Mouse (Mus musculus): ENCODE data around the gene Slc8a2. TPM values are rescaled to one million over a fixed set of nuclear protein-coding genes. Genes with fewer than 3 reads are reported as not detected.

The Slc8a2 gene
- polyA plus RNA-seq, 1 experiment = 0.02 TPM

- Histone ChIP-seq H3K36me3 (ENCODE audit: control insufficient read depth, insufficient read depth) (no peaks in the 10 kb centered on the region), H3K79me2 (ENCODE audit: control insufficient read depth, insufficient read depth) (no peaks in the 10 kb centered on the region), H3K27me3 (ENCODE audit: control insufficient read depth, insufficient read depth, insufficient read length) (peaks cover 14% of the 10 kb centered on the region), H3ac (ENCODE audit: control insufficient read depth, insufficient read length) (no peak overlapping the region), H3K4me3 (no peak overlapping the region), H3K4me2 (ENCODE audit: low read depth) (no peak overlapping the region)
- TF ChIP-seq TCF3 (IDR thresholded peaks at IDR 0.05; ENCODE audit: insufficient read length, low read depth) (no peak), MAX (IDR thresholded peaks at IDR 0.05; ENCODE audit: low read depth) (no peak), SRF (IDR thresholded peaks at IDR 0.05; ENCODE audit: control insufficient read depth, insufficient read length, low read depth) (no peak), TCF12 (IDR thresholded peaks at IDR 0.05; ENCODE audit: insufficient read depth, poor library complexity, severe bottlenecking) (no peak), POLR2A (IDR thresholded peaks at IDR 0.05; ENCODE audit: insufficient read length, low read depth) (no peak), MYOG (IDR thresholded peaks at IDR 0.05; ENCODE audit: control insufficient read depth in 1 of 3, insufficient read depth in 1 of 3, insufficient read length in 2 of 3, low read depth in 2 of 3) (no peak), E2F4 (IDR thresholded peaks at IDR 0.05; ENCODE audit: insufficient read depth) (no peak), USF1 (IDR thresholded peaks at IDR 0.05; ENCODE audit: low read depth) (no peak), REST (IDR thresholded peaks at IDR 0.05; ENCODE audit: insufficient read depth, insufficient read length) (no peak), CEBPB (IDR thresholded peaks at IDR 0.05; ENCODE audit: insufficient read depth, poor library complexity, severe bottlenecking) (no peak)
These were observed 43.0 kb downstream of the Slc8a2 start for GRCm38 (mm10) chr7:16172586-16173140.

DNA sequence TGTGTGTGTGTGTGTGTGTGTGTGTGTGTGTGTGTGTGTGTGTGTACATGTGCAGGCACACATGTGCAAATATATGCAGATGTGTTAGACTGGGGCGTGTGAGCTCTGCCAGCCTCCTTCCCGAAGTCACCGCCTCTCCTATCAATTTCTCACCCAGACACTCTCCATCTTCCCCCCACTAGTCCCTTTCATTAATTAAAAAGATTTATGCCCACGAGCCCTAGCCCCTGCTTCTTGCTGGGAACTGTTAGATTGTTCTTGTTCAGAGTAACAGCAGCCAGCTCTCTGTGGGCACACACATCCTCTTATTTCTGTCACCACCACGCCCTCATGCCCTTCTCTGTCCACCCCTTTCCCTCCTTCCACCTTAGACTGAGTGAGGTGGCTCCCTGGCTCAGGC is 43.5 kb downstream of the Slc8a2 start:
- Histone ChIP-seq H3K36me3 (ENCODE audit: control insufficient read depth, insufficient read depth) (no peaks in the 10 kb centered on the region), H3ac (ENCODE audit: control insufficient read depth, insufficient read length) (no peak overlapping the region), H3K27me3 (ENCODE audit: control insufficient read depth, insufficient read depth, insufficient read length) (peaks cover 14% of the 10 kb centered on the region), H3K4me3 (no peak overlapping the region), H3K4me2 (ENCODE audit: low read depth) (no peak overlapping the region), H3K79me2 (ENCODE audit: control insufficient read depth, insufficient read depth) (no peaks in the 10 kb centered on the region)
- TF ChIP-seq E2F4 (IDR thresholded peaks at IDR 0.05; ENCODE audit: insufficient read depth) (no peak), CEBPB (IDR thresholded peaks at IDR 0.05; ENCODE audit: insufficient read depth, poor library complexity, severe bottlenecking) (no peak), TCF12 (IDR thresholded peaks at IDR 0.05; ENCODE audit: insufficient read depth, poor library complexity, severe bottlenecking) (no peak), MAX (IDR thresholded peaks at IDR 0.05; ENCODE audit: low read depth) (no peak), MYOG (IDR thresholded peaks at IDR 0.05; ENCODE audit: control insufficient read depth in 1 of 3, insufficient read depth in 1 of 3, insufficient read length in 2 of 3, low read depth in 2 of 3) (no peak), POLR2A (IDR thresholded peaks at IDR 0.05; ENCODE audit: insufficient read length, low read depth) (no peak), SRF (IDR thresholded peaks at IDR 0.05; ENCODE audit: control insufficient read depth, insufficient read length, low read depth) (no peak), TCF3 (IDR thresholded peaks at IDR 0.05; ENCODE audit: insufficient read length, low read depth) (no peak), USF1 (IDR thresholded peaks at IDR 0.05; ENCODE audit: low read depth) (no peak), POLR2AphosphoS2 (IDR thresholded peaks at IDR 0.05; ENCODE audit: insufficient read length, low read depth) (no peak), MYOD1 (IDR thresholded peaks at IDR 0.05; ENCODE audit: control insufficient read depth in 1 of 3, insufficient read length in 2 of 3, low read depth in 2 of 3) (no peak), REST (IDR thresholded peaks at IDR 0.05; ENCODE audit: insufficient read depth, insufficient read length) (no peak)

GRCm38 (mm10) chr7:16174597-16175541 is 45.2 kb downstream of the Slc8a2 start, which contains the start of gene Meis3:
TSS of gene Meis3 (plus strand) at chr7:16175090.
- H3K27me3 ChIP-seq (ENCODE audit: control insufficient read depth, insufficient read depth, insufficient read length) = peaks cover 14% of the 10 kb centered on the region
- H3K4me3 ChIP-seq = peak within 1 kb of the TSS; percentile 18
- H3K79me2 ChIP-seq (ENCODE audit: control insufficient read depth, insufficient read depth) = no peaks in the 10 kb centered on the region
- peak within 1 kb of the TSS; percentile 76 for H3K4me2 ChIP-seq (ENCODE audit: low read depth)
- peak within 1 kb of the TSS; percentile 2 for H3ac ChIP-seq (ENCODE audit: control insufficient read depth, insufficient read length)
- H3K36me3 ChIP-seq (ENCODE audit: control insufficient read depth, insufficient read depth) = no peaks in the 10 kb centered on the region
- TF ChIP-seq POLR2AphosphoS2 (IDR thresholded peaks at IDR 0.05; ENCODE audit: insufficient read length, low read depth) (no peak), E2F4 (IDR thresholded peaks at IDR 0.05; ENCODE audit: insufficient read depth) (no peak), MYOD1 (IDR thresholded peaks at IDR 0.05; ENCODE audit: control insufficient read depth in 1 of 3, insufficient read length in 2 of 3, low read depth in 2 of 3) (no peak), SRF (IDR thresholded peaks at IDR 0.05; ENCODE audit: control insufficient read depth, insufficient read length, low read depth) (no peak), MAX (IDR thresholded peaks at IDR 0.05; ENCODE audit: low read depth) (no peak), POLR2A (IDR thresholded peaks at IDR 0.05; ENCODE audit: insufficient read length, low read depth) (no peak), USF1 (IDR thresholded peaks at IDR 0.05; ENCODE audit: low read depth) (no peak), MYOG (IDR thresholded peaks at IDR 0.05; ENCODE audit: control insufficient read depth in 1 of 3, insufficient read depth in 1 of 3, insufficient read length in 2 of 3, low read depth in 2 of 3) (no peak), TCF3 (IDR thresholded peaks at IDR 0.05; ENCODE audit: insufficient read length, low read depth) (no peak), CEBPB (IDR thresholded peaks at IDR 0.05; ENCODE audit: insufficient read depth, poor library complexity, severe bottlenecking) (no peak), TCF12 (IDR thresholded peaks at IDR 0.05; ENCODE audit: insufficient read depth, poor library complexity, severe bottlenecking) (no peak), REST (IDR thresholded peaks at IDR 0.05; ENCODE audit: insufficient read depth, insufficient read length) (no peak)

DNA sequence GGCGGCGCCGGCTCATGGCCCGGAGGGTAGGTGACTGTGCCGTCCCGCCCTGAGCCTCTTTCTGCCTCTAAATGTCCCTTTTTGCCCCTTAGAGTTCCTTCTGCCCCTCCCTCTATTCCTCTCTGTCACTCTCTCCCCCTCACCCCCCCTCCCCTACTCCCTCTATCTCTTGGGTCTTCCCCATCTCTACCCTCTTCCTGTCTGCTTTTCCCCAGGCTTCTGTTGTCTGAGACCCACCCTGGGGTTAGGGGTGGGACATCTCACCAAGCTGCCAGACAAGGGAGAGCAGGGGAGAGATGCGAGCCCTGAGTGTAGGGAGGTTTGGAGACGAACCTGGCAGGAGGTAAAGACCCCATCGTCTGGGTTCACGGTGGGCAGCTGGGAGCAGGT is 45.9 kb downstream of the Slc8a2 start:
- peak overlapping the region; percentile 18 for H3K4me3 ChIP-seq
- no peaks in the 10 kb centered on the region for H3K36me3 ChIP-seq (ENCODE audit: control insufficient read depth, insufficient read depth)
- no peaks in the 10 kb centered on the region for H3K79me2 ChIP-seq (ENCODE audit: control insufficient read depth, insufficient read depth)
- H3ac ChIP-seq (ENCODE audit: control insufficient read depth, insufficient read length) = peak overlapping the region; percentile 2
- H3K27me3 ChIP-seq (ENCODE audit: control insufficient read depth, insufficient read depth, insufficient read length) = peaks cover 14% of the 10 kb centered on the region
- TF ChIP-seq MAX (IDR thresholded peaks at IDR 0.05; ENCODE audit: low read depth) (no peak), MYOD1 (IDR thresholded peaks at IDR 0.05; ENCODE audit: control insufficient read depth in 1 of 3, insufficient read length in 2 of 3, low read depth in 2 of 3) (no peak), TCF12 (IDR thresholded peaks at IDR 0.05; ENCODE audit: insufficient read depth, poor library complexity, severe bottlenecking) (no peak), SRF (IDR thresholded peaks at IDR 0.05; ENCODE audit: control insufficient read depth, insufficient read length, low read depth) (no peak), MYOG (IDR thresholded peaks at IDR 0.05; ENCODE audit: control insufficient read depth in 1 of 3, insufficient read depth in 1 of 3, insufficient read length in 2 of 3, low read depth in 2 of 3) (no peak), E2F4 (IDR thresholded peaks at IDR 0.05; ENCODE audit: insufficient read depth) (no peak), POLR2AphosphoS2 (IDR thresholded peaks at IDR 0.05; ENCODE audit: insufficient read length, low read depth) (no peak), TCF3 (IDR thresholded peaks at IDR 0.05; ENCODE audit: insufficient read length, low read depth) (no peak), CEBPB (IDR thresholded peaks at IDR 0.05; ENCODE audit: insufficient read depth, poor library complexity, severe bottlenecking) (no peak), POLR2A (IDR thresholded peaks at IDR 0.05; ENCODE audit: insufficient read length, low read depth) (no peak), USF1 (IDR thresholded peaks at IDR 0.05; ENCODE audit: low read depth) (no peak), REST (IDR thresholded peaks at IDR 0.05; ENCODE audit: insufficient read depth, insufficient read length) (no peak)
- peak overlapping the region; percentile 76 for H3K4me2 ChIP-seq (ENCODE audit: low read depth)

Data from myocyte (in vitro differentiated cells).